Mouse (Mus musculus): ENCODE data around the gene P4ha3. TPM values are rescaled to one million over a fixed set of nuclear protein-coding genes. Genes with fewer than 3 reads are reported as not detected.

Gene P4ha3
- total and polyA plus RNA-seq, 3 experiments, result 0.35 TPM; not detected in 2

GRCm38 (mm10) chr7:100357856-100358255, 72.5 kb downstream of the P4ha3 start:
- H3K79me2 ChIP-seq (ENCODE audit: control insufficient read depth, insufficient read depth, low read length, poor library complexity), result no peaks in the 10 kb centered on the region
- no peaks in the 10 kb centered on the region for H3K9me3 ChIP-seq (replicated peaks; ENCODE audit: insufficient read depth, low read length)
- no peaks in the 10 kb centered on the region for H3K27me3 ChIP-seq (ENCODE audit: control insufficient read depth in 1 of 2, insufficient read depth in 2 of 2, low read length in 2 of 2)
- H3K4me1 ChIP-seq (ENCODE audit: control insufficient read depth in 1 of 2, insufficient read depth in 2 of 2, low read length in 2 of 2), result no peaks in the 10 kb centered on the region
- H3K36me3 ChIP-seq (ENCODE audit: control insufficient read depth in 1 of 2, insufficient read depth in 2 of 2, low read length in 2 of 2), result peaks cover 0 to 4% of the 10 kb centered on the region in 2 experiments; a peak in 2 of 4 replicates
- no peak for DNase-seq (ENCODE audit: low read depth, low spot score)
- H3K9ac ChIP-seq (ENCODE audit: control insufficient read depth, low read depth, low read length, poor library complexity, severe bottlenecking), result no peak overlapping the region
- no peak for TF ChIP-seq CHD2 (IDR thresholded peaks at IDR 0.05; ENCODE audit: low read length)
- no peak for TF ChIP-seq ETS1 (IDR thresholded peaks at IDR 0.05; ENCODE audit: low read depth, low read length)
- TF ChIP-seq ZMIZ1 (IDR thresholded peaks at IDR 0.05; ENCODE audit: low read depth, low read length), result no peak
- no peak for TF ChIP-seq MEF2A (IDR thresholded peaks at IDR 0.05; ENCODE audit: extremely low read depth, insufficient replicate concordance, low read depth, low read length, poor library complexity, severe bottlenecking)
- TF ChIP-seq SMC3 (IDR thresholded peaks at IDR 0.05; ENCODE audit: low read depth, low read length), result no peak
- no peak for TF ChIP-seq CHD1 (IDR thresholded peaks at IDR 0.05; ENCODE audit: low read depth, low read length)
- no peak for TF ChIP-seq USF2 (IDR thresholded peaks at IDR 0.05; ENCODE audit: borderline replicate concordance in 1 of 2, insufficient read depth in 1 of 2, low read depth in 1 of 2, low read length in 2 of 2)
- no peak for TF ChIP-seq MAZ (IDR thresholded peaks at IDR 0.05; ENCODE audit: low read depth, low read length)
- no peak for TF ChIP-seq GATA1 (IDR thresholded peaks at IDR 0.05; ENCODE audit: low read depth, low read length)
- TF ChIP-seq ELF1 (IDR thresholded peaks at IDR 0.05; ENCODE audit: low read depth, low read length), result no peak
- TF ChIP-seq HCFC1 (IDR thresholded peaks at IDR 0.05; ENCODE audit: low read depth, low read length), result no peak
- TF ChIP-seq NRF1 (IDR thresholded peaks at IDR 0.05; ENCODE audit: insufficient read depth, low read depth, low read length, poor library complexity, severe bottlenecking), result no peak
- TF ChIP-seq USF1 (IDR thresholded peaks at IDR 0.05; ENCODE audit: low read depth, low read length), result no peak
- TF ChIP-seq MXI1 (IDR thresholded peaks at IDR 0.05; ENCODE audit: low read depth, low read length), result no peak
- no peak for TF ChIP-seq POLR2A (IDR thresholded peaks at IDR 0.05; ENCODE audit: control insufficient read depth in 1 of 2, insufficient read depth in 1 of 2, low read depth in 1 of 2, low read length in 2 of 2, poor library complexity in 1 of 2)
- TF ChIP-seq GABPA (IDR thresholded peaks at IDR 0.05; ENCODE audit: low read depth, low read length), result no peak
- TF ChIP-seq TBP (IDR thresholded peaks at IDR 0.05; ENCODE audit: low read depth, low read length), result no peak
- no peak overlapping the region for H3K27ac ChIP-seq (ENCODE audit: control insufficient read depth, low read depth, low read length)
- no peak overlapping the region for H3K4me3 ChIP-seq (ENCODE audit: control insufficient read depth in 1 of 2, insufficient read depth in 1 of 2, low read depth in 2 of 2, low read length in 2 of 2)

DNA sequence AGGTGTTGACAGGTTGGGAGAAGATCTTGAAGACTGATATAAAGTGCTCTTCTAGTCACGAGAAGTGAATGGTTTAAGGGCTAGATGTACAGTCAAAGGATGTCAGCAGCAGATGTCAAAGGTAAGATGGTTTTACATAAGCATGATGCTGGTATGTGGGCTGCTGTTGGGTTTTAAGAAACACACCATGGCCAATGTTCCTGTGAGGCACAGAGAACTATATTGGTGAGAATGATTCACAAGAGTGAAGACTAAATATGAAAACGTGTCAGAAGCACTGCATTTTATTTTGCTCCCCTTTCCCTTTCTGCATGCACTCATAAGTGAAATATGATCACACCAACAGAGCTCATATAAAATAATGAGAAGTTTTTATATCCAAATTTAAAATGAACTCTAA, 77.8 kb downstream of the P4ha3 start:
- TF ChIP-seq HCFC1 (IDR thresholded peaks at IDR 0.05; ENCODE audit: low read depth, low read length) (no peak), RCOR1 (IDR thresholded peaks at IDR 0.05; ENCODE audit: low read depth, low read length) (no peak), TAL1 (IDR thresholded peaks at IDR 0.05; ENCODE audit: low read length) (no peak), POLR2AphosphoS2 (IDR thresholded peaks at IDR 0.05; ENCODE audit: low read length) (no peak), ZMIZ1 (IDR thresholded peaks at IDR 0.05; ENCODE audit: low read depth, low read length) (no peak), SMC3 (IDR thresholded peaks at IDR 0.05; ENCODE audit: low read depth, low read length) (no peak), ZKSCAN1 (IDR thresholded peaks at IDR 0.05; ENCODE audit: low read depth, low read length) (no peak), MAX (IDR thresholded peaks at IDR 0.05; ENCODE audit: low read length) (no peak), POLR2A (IDR thresholded peaks at IDR 0.05; ENCODE audit: control insufficient read depth in 1 of 2, insufficient read depth in 1 of 2, low read depth in 1 of 2, low read length in 2 of 2, poor library complexity in 1 of 2) (no peak), MAZ (IDR thresholded peaks at IDR 0.05; ENCODE audit: low read depth, low read length) (no peak)
- H3K27me3 ChIP-seq (ENCODE audit: control insufficient read depth in 1 of 2, insufficient read depth in 2 of 2, low read length in 2 of 2), result no peaks in the 10 kb centered on the region
- DNase-seq (ENCODE audit: low read depth, low spot score), result no peak
- no peak overlapping the region for H3K27ac ChIP-seq (ENCODE audit: control insufficient read depth, low read depth, low read length)
- peaks cover 3 to 6% of the 10 kb centered on the region in 2 experiments for H3K4me1 ChIP-seq (ENCODE audit: control insufficient read depth in 1 of 2, insufficient read depth in 2 of 2, low read length in 2 of 2)
- H3K4me3 ChIP-seq (ENCODE audit: control insufficient read depth in 1 of 2, insufficient read depth in 1 of 2, low read depth in 2 of 2, low read length in 2 of 2), result no peak overlapping the region
- peaks cover 4% of the 10 kb centered on the region; the same call in 1 of the 2 replicates for H3K79me2 ChIP-seq (ENCODE audit: control insufficient read depth, insufficient read depth, low read length, poor library complexity)
- H3K36me3 ChIP-seq (ENCODE audit: control insufficient read depth in 1 of 2, insufficient read depth in 2 of 2, low read length in 2 of 2), result peaks cover 5 to 14% of the 10 kb centered on the region in 2 experiments; a peak in 3 of 4 replicates
- no peak overlapping the region for H3K9ac ChIP-seq (ENCODE audit: control insufficient read depth, low read depth, low read length, poor library complexity, severe bottlenecking)
- H3K9me3 ChIP-seq (replicated peaks; ENCODE audit: insufficient read depth, low read length), result no peaks in the 10 kb centered on the region

All from MEL (cell line).